Mouse (Mus musculus) c-Kit-negative CD71-positive TER-119-positive erythroid progenitor cells, embryonic 14.5 days (primary cell): ENCODE results near the gene Cfap74.
"Not testable (repeated sequence)": the region's sequence is repeated elsewhere in the genome, so short reads cannot be mapped to it uniquely, and the experiment has no call there.

Source experiments
- DNase-seq: peaks from one replicate; pipeline ENCODE4 v3.0.0-alpha.2; 2013; ENCODE audit warnings: low read depth, low spot score

Gene Cfap74

GRCm38 (mm10) chr4:155469590-155470262, 60.7 kb downstream of the Cfap74 start:
- DNase-seq = no peak

DNA sequence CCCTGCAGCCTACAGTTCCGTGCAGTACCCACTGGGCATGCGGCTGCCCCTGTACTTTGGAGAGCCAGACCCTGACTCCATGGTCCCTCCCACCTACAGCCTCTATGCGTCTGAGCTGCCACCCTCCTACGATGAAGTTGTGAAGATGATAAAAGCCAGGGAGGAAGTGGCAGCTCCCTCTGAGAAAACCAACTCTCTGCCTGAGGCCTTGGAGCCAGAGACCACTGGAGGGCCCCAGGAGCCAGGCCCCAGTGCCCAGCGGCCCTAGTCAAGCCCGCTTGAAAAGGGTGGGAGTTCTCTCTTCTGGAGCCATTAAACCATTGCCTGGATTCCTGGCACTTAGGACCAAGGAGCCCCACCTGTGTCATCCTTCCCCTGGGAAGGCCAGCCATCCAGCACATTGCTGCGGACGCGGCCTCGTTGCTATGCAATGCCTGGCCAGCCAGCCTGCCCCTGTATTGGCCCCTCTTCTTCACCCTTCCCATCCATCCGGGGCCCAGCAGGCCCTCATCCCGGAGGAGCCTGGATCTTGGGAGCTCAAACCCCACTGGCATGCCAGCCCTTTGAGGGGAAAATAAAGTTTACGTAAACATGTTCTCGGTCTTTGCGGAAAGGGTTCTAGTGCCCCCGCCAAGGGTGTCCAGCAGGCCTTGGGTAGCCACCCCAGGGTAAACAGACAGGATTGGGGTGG, 61.4 kb downstream of the Cfap74 start:
- DNase-seq = no peak

GRCm38 (mm10) chr4:155470997-155471396, 62.0 kb downstream of the Cfap74 start:
- no peak for DNase-seq

GRCm38 (mm10) chr4:155471406-155471805, 62.4 kb downstream of the Cfap74 start:
- DNase-seq = no peak

DNA sequence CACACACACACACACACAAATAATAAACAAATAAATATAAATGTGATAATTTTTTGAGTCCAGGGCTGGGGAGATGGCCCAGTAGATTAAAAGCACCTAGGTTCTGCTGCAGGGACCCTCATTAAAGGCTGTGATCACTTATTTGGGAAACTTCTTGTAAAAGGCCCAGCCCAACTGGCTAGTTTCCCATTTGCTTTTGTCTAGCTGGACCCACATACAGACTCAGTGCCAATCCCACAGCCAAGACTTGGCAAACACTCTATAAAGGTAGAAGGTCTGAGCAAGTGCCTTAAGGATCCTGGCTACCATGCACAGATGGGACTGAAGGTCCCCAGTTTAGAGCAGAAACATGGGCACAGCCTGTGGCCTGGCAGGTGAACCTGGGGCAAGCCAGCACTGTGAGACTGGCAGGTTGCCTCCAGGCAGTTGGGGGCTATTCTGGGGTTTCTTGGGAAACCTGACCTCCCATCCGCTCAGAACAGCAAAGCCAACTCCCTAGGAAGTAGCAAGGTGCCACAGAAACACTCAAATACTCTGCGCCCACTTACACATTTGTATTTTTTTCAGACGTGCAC, 63.8 kb downstream of the Cfap74 start:
- no peak for DNase-seq

- DNase-seq = no peak
Observed at GRCm38 (mm10) chr4:155473319-155473718, 64.3 kb downstream of the Cfap74 start.

DNA sequence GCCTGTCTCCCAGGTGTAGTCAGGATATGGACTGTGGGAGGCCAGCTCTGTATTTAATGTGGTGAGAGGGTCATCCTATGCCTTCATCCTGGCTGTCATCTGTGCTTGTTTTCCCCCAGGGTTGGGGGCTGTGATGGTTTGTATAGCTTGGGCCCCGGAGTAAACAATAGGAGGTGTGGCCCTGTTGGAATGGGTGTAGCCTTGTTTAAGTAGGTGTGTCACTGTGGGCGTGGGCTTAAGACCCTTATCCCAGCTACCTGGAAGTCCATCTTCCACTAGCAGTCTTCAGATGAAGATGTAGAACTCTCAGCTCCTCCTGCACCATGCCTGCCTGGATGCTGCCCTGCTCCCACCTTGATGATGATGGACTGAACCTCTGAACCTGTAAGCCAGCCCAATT, 64.8 kb downstream of the Cfap74 start:
- not testable (repeated sequence) for DNase-seq

- DNase-seq = no peak
Observed at GRCm38 (mm10) chr4:155481381-155482124, 72.6 kb downstream of the Cfap74 start.

- no peak for DNase-seq
Observed at GRCm38 (mm10) chr4:155482125-155482480, 73.1 kb downstream of the Cfap74 start.

DNA sequence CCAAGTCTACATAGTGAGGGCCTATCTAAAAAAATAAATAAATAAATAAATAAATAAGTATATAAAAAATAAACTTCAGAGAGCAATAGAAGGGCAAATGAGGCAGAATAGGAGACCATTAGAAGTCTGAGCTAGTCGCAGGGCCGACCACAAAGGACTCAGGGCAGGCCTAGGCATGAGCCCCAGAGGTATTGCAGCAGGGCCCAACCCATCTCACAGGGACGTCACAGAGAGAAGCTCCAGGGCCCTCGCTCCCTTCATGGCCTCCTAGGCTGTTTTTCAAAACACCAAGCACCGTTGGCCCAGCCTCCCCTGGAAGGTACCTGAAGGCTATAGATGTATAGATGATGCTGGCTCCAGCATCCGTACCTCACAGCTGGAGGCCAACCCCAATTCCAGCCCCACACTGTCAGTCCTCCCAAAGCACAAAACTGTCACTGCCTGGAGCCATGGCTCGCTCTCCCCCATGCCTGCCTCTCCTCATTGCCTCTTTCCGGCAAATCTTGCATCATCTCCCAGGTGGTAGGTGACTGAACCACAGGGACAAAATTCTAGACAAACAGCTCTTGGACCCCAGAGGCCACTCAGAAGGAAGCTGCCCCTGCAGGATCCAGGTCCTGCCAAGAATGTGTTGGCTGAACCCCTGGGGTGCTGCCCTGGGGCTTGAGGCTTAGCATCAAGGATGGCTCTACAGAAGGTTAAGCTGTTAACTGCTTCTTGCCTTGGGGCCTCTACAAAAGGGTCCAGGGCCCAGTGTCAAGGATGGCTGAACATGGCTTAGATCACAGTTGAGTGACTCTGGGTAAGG, 73.9 kb downstream of the Cfap74 start:
- DNase-seq = no peak

- DNase-seq = no peak
Observed at GRCm38 (mm10) chr4:155485521-155485920, 76.5 kb downstream of the Cfap74 start.

GRCm38 (mm10) chr4:155487746-155488145, 78.8 kb downstream of the Cfap74 start:
- no peak for DNase-seq

- no peak for DNase-seq
Observed at GRCm38 (mm10) chr4:155488232-155489025, 79.4 kb downstream of the Cfap74 start.

DNA sequence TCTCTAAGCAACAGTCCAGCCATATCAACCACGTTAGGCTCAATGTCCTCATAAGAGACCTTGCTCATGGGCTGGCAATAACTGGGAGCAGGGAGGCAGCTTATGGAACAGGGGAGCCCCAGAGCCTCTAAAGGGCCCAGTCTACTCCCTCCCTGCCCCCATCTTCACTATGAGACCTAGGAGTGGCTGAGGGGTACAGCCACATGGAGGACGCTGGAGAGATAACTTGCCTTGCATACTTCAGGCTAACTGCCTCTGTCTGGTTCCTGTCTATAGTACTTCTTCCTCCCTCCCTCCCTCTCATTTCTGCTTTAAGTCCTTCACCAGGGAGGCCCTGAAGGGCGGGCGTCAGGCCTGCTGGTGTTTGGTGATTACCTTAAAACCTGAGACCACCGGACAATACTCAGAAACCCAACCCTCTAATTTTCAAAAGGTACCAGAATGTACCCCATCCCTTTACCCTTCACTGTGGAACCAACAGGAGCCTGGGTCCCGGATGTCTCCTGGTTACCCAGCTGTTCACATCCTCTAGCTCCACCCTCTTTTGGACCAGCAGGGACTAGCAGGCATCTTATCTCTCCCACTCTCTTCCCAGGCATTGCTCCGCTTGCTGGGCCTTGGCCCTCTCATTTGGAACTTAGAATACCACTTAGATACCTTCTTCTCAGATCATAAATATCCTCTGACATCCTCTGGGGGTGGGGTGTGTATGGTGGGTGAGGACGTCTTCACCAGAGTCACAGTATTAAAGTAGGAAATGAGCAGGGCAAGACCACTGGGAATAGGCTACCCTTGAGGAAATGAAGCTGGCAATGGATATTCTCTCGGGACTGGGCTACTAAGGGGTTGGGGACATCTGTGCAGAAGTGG, 80.3 kb downstream of the Cfap74 start:
- no peak for DNase-seq

DNA sequence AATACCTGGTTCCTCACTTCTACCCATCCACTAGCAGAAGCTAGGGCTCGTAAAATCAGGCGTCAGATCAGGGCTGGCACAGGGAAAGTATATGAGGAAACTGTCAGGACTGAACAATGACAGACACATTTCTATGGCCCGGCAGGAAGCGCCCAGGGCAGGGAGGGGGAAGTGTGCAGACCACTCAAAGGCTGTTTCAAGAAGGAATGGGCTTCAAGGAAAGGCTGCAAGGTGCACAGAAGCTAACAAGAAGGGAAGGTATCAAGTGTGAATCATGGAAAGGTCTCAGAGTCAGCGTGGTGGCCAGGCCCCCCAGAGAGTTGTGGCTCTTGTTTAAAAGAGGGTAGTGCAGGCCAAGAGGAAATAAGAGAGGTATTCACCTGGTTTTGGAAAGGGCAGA, 81.5 kb downstream of the Cfap74 start:
- no peak for DNase-seq

DNA sequence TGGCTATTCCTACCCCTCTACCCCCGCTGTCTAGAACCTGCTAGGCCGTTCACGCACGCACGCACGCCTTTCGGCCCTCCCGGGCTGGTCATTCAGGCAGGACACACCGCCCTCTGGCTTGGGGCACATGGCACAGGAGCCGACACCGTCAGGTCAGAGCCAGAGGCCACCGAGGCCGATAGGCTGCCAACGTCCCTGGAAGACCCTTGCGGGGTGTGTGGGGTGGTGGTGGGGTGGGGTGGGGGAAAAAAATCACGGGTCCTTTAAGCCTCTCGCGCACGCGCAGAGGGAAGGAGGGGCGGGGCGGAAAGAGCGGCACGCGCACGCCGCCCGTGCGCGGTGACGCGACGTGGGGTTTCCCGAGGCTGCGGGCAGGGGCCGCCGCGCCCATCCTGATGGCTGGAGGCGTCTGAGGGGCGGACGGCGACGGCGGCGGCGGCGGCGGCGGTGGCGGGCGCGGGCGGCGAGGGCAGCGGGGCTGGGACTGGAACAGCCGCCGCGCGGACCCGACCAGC, 82.1 kb downstream of the Cfap74 start, which contains the start of gene Gnb1:
Gene Gnb1 (plus strand): TSS at position 372 of the 515 bp plus-strand sequence.
- peak; percentile 70 for DNase-seq

DNA sequence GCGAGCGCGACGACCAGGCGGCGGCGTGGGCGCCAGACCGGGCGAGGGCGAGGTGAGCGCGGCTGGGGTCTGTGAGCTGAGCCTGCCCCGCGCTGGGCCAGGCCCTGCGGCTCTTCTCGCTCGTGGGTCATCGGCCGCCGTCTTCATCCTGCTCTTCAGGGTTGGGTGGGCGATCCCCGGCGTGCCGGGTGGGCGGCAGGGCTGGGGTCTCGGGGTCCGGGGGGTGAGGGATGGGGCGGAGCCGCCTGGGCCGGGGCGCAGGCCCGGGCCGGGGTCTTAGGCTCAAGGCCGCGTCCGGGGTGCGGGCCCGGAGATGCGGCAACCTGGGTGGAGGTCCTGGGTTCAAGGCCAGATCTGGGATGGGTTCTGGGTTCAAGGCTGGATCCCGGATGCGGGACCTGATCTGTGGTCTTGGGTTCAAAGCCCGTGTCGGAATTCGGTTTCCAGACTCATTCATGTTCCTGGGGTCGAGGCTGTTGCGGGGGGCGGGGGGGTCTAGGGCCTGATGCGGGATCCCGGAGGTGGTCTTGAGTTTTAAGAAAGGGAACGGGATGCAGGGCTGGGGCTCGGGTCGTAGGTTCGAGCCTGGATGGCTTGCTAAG, 82.6 kb downstream of the Cfap74 start:
- no peak for DNase-seq

DNA sequence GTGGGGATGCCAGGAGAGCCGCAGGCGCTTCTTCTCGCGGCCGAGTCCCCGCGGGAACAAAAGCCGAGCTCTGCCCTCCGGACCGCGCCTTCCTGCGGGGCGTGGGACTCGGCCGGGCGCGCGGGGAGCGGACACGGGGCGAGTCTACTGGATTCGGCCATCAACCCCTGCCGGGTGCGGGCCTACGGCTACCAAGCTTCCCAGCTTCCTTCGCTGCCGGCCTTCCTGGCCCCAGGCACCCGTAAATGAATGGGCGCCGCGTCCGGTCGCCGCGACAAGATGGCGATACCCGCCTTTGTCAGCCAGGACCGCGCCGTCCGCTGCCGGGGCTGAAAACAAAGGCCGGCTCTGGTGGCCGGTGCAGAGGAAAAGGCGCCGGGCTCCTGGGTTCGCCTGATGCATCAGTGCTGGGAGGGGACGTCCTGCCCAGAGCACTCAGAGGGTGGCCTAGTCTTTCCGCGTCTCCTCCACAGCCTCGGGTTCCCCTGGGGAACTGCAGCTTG, 83.2 kb downstream of the Cfap74 start:
- no peak for DNase-seq

DNA sequence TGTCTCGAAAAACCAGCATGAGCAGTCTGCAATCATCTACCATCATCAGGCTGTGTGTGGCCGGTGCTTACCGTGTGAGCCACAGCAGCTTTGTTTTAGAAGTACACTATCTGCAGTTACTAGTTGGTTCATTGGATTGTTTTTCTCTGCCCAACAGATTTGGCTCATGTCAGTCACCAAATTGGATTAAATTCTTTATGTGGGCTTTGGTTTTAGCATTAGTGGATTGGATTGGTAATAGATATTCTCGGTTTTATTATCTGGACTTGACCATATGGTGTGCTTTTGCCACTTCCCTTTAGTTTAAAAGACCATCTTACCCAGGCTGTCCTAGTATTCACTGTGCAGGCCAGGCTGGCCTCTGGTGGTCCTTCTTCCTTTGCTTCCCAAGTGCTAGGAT, 85.9 kb downstream of the Cfap74 start:
- no peak for DNase-seq
